Mouse (Mus musculus): ENCODE measurements at regions not wholly inside any gene's neighbourhood (a gene's known extent, or its start where the extent isn't known, plus 50 kb on each side); places are given as distances from the start of the nearest gene placed in this dataset.
A peak's percentile ranks its signal among the peaks of the same experiment; 100 is the strongest.
"Not testable (repeated sequence)": the region's sequence is repeated elsewhere in the genome, so short reads cannot be mapped to it uniquely, and the experiment has no call there.

DNA sequence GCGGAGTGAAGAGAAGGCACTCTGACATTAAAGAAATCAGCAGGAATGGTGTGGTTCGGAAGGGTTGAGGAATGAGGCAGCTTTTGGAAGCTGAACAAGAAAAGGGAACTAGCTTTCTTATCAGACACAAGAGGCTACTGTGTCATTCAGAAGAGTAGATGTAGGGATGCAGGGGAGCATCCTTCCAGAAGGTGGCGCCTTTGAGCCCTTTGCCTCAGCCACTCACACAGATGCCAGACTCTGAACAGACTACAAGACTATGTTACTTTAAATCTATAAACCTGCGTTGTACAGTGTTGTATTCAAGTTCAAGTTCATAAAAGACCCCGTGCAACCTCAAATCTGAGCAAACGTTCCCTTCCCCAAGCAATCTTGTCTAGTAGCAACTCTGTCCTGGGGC, 128.9 kb downstream of the Kap start:
- H3K27ac ChIP-seq; H3K4me3 ChIP-seq; H3K4me1 ChIP-seq; H3K9me3 ChIP-seq; H3K27me3 ChIP-seq (replicated peaks); H3K9ac ChIP-seq; ATAC-seq (ENCODE audit: low FRiP score, low read depth); H3K4me2 ChIP-seq (replicated peaks); H3K36me3 ChIP-seq: not testable (repeated sequence)
- WGBS, result 62% methylated on average over 6 of the region's 6 CpGs

DNA sequence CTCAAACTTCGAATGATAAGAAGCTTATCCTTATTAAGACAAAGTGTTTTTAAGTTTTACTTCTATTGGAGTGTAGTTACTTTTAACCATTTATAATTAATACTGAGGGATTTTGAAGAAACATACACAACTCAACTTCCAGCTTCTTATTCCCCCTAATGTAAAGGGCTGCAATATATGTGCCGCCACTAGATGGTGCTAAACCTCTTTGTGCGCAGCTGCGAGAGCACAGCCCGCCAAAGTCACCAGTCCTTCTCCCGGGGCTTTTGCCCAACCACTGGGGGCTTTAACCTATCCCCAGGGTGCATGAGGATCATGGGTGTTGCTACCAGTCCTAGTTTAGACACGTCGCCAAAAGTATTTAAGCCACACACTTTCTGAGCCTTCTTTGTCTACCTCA, 146.8 kb downstream of the Kap start:
- H3K4me2 ChIP-seq (replicated peaks), result 0 out of 2 replicates have a peak overlapping the region, but pooled peaks have one; percentile 24
- 2% methylated on average over 8 of the region's 8 CpGs for WGBS
- ATAC-seq (ENCODE audit: low FRiP score, low read depth), result peak; percentile 37; the same call in 1 of the 2 replicates
- not testable (repeated sequence) for H3K9me3 ChIP-seq; H3K4me1 ChIP-seq; H3K36me3 ChIP-seq; H3K9ac ChIP-seq; H3K27ac ChIP-seq; H3K27me3 ChIP-seq (replicated peaks); H3K4me3 ChIP-seq

DNA sequence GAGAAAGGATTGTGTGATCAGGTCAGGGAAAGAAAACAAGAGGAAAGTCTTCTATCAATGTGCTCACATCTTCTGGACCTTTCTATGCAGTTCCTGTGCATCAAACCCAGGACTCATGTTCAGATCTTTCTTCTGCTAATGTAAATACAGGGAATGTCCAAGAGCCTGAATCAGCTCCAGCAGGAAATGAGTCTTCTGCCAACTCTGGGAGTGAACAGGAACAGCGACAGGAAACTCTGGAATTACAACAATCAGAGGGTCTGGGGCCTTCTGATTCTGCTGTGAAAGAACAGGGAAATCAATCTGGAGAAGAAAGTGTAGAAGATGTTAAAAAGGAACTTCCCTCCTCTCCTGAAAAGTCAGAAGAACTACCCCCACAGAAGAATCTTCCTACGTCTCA, 151.9 kb downstream of the Kap start:
- 73% methylated on average over 2 of the region's 2 CpGs for whole genome bisulfite sequencing
- no peak overlapping the region for H3K4me2 ChIP-seq (replicated peaks)
- no peaks in the 10 kb centered on the region for H3K27me3 ChIP-seq (replicated peaks)
- ATAC-seq (ENCODE audit: low FRiP score, low read depth), result no peak
- no peaks in the 10 kb centered on the region for H3K9me3 ChIP-seq
- no peaks in the 10 kb centered on the region for H3K36me3 ChIP-seq
- no peak overlapping the region for H3K27ac ChIP-seq
- no peaks in the 10 kb centered on the region for H3K4me1 ChIP-seq
- H3K9ac ChIP-seq, result no peak overlapping the region
- no peak overlapping the region for H3K4me3 ChIP-seq

All from neural tube, embryonic 12.5 days (tissue).